ENCODE assay signal across 10 mouse cellular contexts in genomic region chr2:140500951-140501350, GRCm38 (mm10).
A peak's percentile ranks its signal among the peaks of the same experiment; 100 is the strongest.
DNase-seq lines count a peak whose midpoint lies in the region; ATAC-seq and TF ChIP-seq lines count a peak whose summit lies in the region.
"Had no signal": no experiment of that assay in that cellular context is flagged by ENCODE, and none has a peak within 500 bp of the region (broad histone marks: within the 10 kb centered on the region; RNA-seq: fewer than 3 reads in every experiment).

No protein-coding gene starts in this region.

- no peak; the same call in 1 of the 2 replicates for ATAC-seq in heart, embryonic 14.5 days (ENCODE audit: insufficient number of reproducible peaks, insufficient read depth, low FRiP score, low read depth)
- no peak for ATAC-seq in heart, embryonic 11.5 days (replicated peaks; ENCODE audit: insufficient number of reproducible peaks, low FRiP score, low TSS enrichment)
- no peak for ATAC-seq in hindbrain, embryonic 11.5 days (ENCODE audit: low FRiP score)
- peak; percentile 76 for ATAC-seq in lung, postnatal 0 days
- ATAC-seq in erythroblast, adult 5-6 weeks (replicated peaks; ENCODE audit: low FRiP score, poor library complexity, severe bottlenecking), result no peak

- peak; percentile 73 for TF ChIP-seq CTCF in lung, postnatal 0 days (IDR thresholded peaks at IDR 0.05)

- 23% methylated on average over 5 of the region's 5 CpGs for WGBS in heart, embryonic 14.5 days
- WGBS in heart, embryonic 11.5 days (ENCODE audit: insufficient replicate concordance), result 19% methylated on average over 5 of the region's 5 CpGs
- 35% methylated on average over 5 of the region's 5 CpGs for WGBS in hindbrain, embryonic 11.5 days
- whole genome bisulfite sequencing in lung, postnatal 0 days, result 17% methylated on average over 5 of the region's 5 CpGs

- 0 out of 2 replicates have a peak overlapping the region, but pooled peaks have one; percentile 9 for H3K4me2 ChIP-seq in heart, embryonic 14.5 days (ENCODE audit: low read length)
- no peak overlapping the region for H3K4me2 ChIP-seq in heart, embryonic 11.5 days
- H3K4me2 ChIP-seq in hindbrain, embryonic 11.5 days (replicated peaks; ENCODE audit: low read depth, low read length), result no peak overlapping the region
- no peak overlapping the region for H3K4me2 ChIP-seq in lung, postnatal 0 days (replicated peaks; ENCODE audit: low read depth, low read length)
- H3K4me2 ChIP-seq: stomach, embryonic 15.5 days had no signal

- no peaks in the 10 kb centered on the region for H3K9me3 ChIP-seq in heart, embryonic 14.5 days (ENCODE audit: control insufficient read depth, low read length)
- no peaks in the 10 kb centered on the region for H3K9me3 ChIP-seq in heart, embryonic 11.5 days (replicated peaks; ENCODE audit: control insufficient read depth, low read length)
- H3K9me3 ChIP-seq in hindbrain, embryonic 11.5 days (ENCODE audit: control insufficient read depth, low read length), result no peaks in the 10 kb centered on the region
- H3K9me3 ChIP-seq in lung, postnatal 0 days (ENCODE audit: low read length), result no peaks in the 10 kb centered on the region
- H3K9me3 ChIP-seq: G1E; stomach, embryonic 15.5 days had no signal

- H3K27ac ChIP-seq in heart, embryonic 14.5 days (replicated peaks in 1 of 2; ENCODE audit: control insufficient read depth in 1 of 2, insufficient read depth in 1 of 2, low read depth in 2 of 2, low read length in 2 of 2), result no peak overlapping the region
- no peak overlapping the region for H3K27ac ChIP-seq in heart, embryonic 11.5 days (ENCODE audit: low read depth, low read length)
- H3K27ac ChIP-seq in hindbrain, embryonic 11.5 days (ENCODE audit: low read depth, low read length), result no peak overlapping the region
- no peak overlapping the region for H3K27ac ChIP-seq in lung, postnatal 0 days (ENCODE audit: low read length)
- H3K27ac ChIP-seq: stomach, embryonic 15.5 days had no signal

- no peak overlapping the region for H3K4me3 ChIP-seq in heart, embryonic 14.5 days (ENCODE audit: control insufficient read depth in 1 of 2, insufficient read depth in 1 of 2, low read depth in 1 of 2, low read length in 2 of 2)
- H3K4me3 ChIP-seq in heart, embryonic 11.5 days (ENCODE audit: low read depth, low read length), result no peak overlapping the region
- no peak overlapping the region for H3K4me3 ChIP-seq in hindbrain, embryonic 11.5 days (ENCODE audit: low read depth, low read length)
- no peak overlapping the region for H3K4me3 ChIP-seq in lung, postnatal 0 days (ENCODE audit: low read depth, low read length)
- H3K4me3 ChIP-seq: stomach, embryonic 15.5 days had no signal

- no peaks in the 10 kb centered on the region for H3K36me3 ChIP-seq in heart, embryonic 14.5 days (ENCODE audit: control insufficient read depth, insufficient read depth, low read length)
- no peaks in the 10 kb centered on the region for H3K36me3 ChIP-seq in heart, embryonic 11.5 days (ENCODE audit: control insufficient read depth, insufficient read depth, low read length)
- no peaks in the 10 kb centered on the region for H3K36me3 ChIP-seq in hindbrain, embryonic 11.5 days (ENCODE audit: control insufficient read depth, insufficient read depth, low read length)
- H3K36me3 ChIP-seq in lung, postnatal 0 days (ENCODE audit: insufficient read depth, low read length), result no peaks in the 10 kb centered on the region
- H3K36me3 ChIP-seq: G1E; stomach, embryonic 15.5 days had no signal

- no peak for TF ChIP-seq EP300 in lung, postnatal 0 days (IDR thresholded peaks at IDR 0.05)

- DNase-seq in embryo, embryonic 11 days, result peak; percentile 70
- DNase-seq in hindbrain, embryonic 11.5 days (ENCODE audit: low spot score), result peak; percentile 45
- peak; percentile 49 for DNase-seq in layer of hippocampus, adult 9-11 months
- peak; percentile 76 for DNase-seq in lung, postnatal 0 days (ENCODE audit: low spot score)
- peak; percentile 17 for DNase-seq in retina, postnatal 7 days (ENCODE audit: low read depth, low spot score)

- 0 out of 4 replicates have a peak, but pooled peaks cover 0 to 3% of the 10 kb centered on the region in 2 experiments for H3K4me1 ChIP-seq in heart, embryonic 14.5 days (ENCODE audit: control insufficient read depth in 2 of 2, insufficient read depth in 2 of 2, low read length in 2 of 2)
- H3K4me1 ChIP-seq in heart, embryonic 11.5 days (ENCODE audit: control insufficient read depth, insufficient read depth, low read length), result no peaks in the 10 kb centered on the region
- H3K4me1 ChIP-seq in hindbrain, embryonic 11.5 days (replicated peaks; ENCODE audit: control insufficient read depth, insufficient read depth, low read length), result no peaks in the 10 kb centered on the region
- H3K4me1 ChIP-seq in lung, postnatal 0 days (ENCODE audit: insufficient read depth, low read depth, low read length), result no peaks in the 10 kb centered on the region
- H3K4me1 ChIP-seq: stomach, embryonic 15.5 days had no signal

- H3K9ac ChIP-seq in heart, embryonic 14.5 days (ENCODE audit: low read length), result no peak overlapping the region
- H3K9ac ChIP-seq in heart, embryonic 11.5 days (ENCODE audit: low read depth, low read length), result no peak overlapping the region
- no peak overlapping the region for H3K9ac ChIP-seq in hindbrain, embryonic 11.5 days (ENCODE audit: low read depth, low read length)
- H3K9ac ChIP-seq in lung, postnatal 0 days (replicated peaks; ENCODE audit: low read depth), result no peak overlapping the region
- H3K9ac ChIP-seq: stomach, embryonic 15.5 days had no signal

- no peaks in the 10 kb centered on the region for H3K27me3 ChIP-seq in heart, embryonic 14.5 days (ENCODE audit: control insufficient read depth, insufficient read depth, low read length)
- no peaks in the 10 kb centered on the region for H3K27me3 ChIP-seq in heart, embryonic 11.5 days (ENCODE audit: control insufficient read depth, insufficient read depth, low read length)
- H3K27me3 ChIP-seq in hindbrain, embryonic 11.5 days (ENCODE audit: control insufficient read depth, insufficient read depth, low read length), result no peaks in the 10 kb centered on the region
- H3K27me3 ChIP-seq in lung, postnatal 0 days (replicated peaks; ENCODE audit: insufficient read depth, low read length), result no peaks in the 10 kb centered on the region
- H3K27me3 ChIP-seq: stomach, embryonic 15.5 days had no signal

Comparison
In these comparisons a context has a peak if more than half of its experiments do, and no peak if none do; other contexts are left out.
1. DNase-seq: peak in every context shown above with its lines; median percentile 76 in lung, postnatal 0 days; 70 in embryo, embryonic 11 days; 49 in layer of hippocampus, adult 9-11 months; 45 in hindbrain, embryonic 11.5 days; 17 in retina, postnatal 7 days.